ENCODE assay signal across 32 mouse cellular contexts in genomic region chr7:127583260-127583659, GRCm38 (mm10). TPM values are rescaled to one million over a fixed set of nuclear protein-coding genes. Genes with fewer than 3 reads are reported as not detected.
"Had no signal": no experiment of that assay in that cellular context is flagged by ENCODE, and none has a peak within 500 bp of the region (broad histone marks: within the 10 kb centered on the region; RNA-seq: fewer than 3 reads in every experiment).

No protein-coding gene starts in this region.

- H3K27ac ChIP-seq: embryonic facial prominence, embryonic 12.5 days; embryonic facial prominence, embryonic 13.5 days; embryonic facial prominence, embryonic 15.5 days; forebrain, embryonic 10.5 days; forebrain, embryonic 12.5 days; forebrain, embryonic 13.5 days; forebrain, embryonic 15.5 days; gastrocnemius, adult 2 months; heart, adult 2 months; heart, embryonic 10.5 days had no signal

- H3K4me3 ChIP-seq: embryonic facial prominence, embryonic 12.5 days; embryonic facial prominence, embryonic 13.5 days; embryonic facial prominence, embryonic 15.5 days; erythroblast, embryonic 14.5 days; forebrain, embryonic 10.5 days; forebrain, embryonic 12.5 days; forebrain, embryonic 13.5 days; forebrain, embryonic 15.5 days; gastrocnemius, adult 2 months; heart, adult 2 months; heart, embryonic 10.5 days had no signal

- H3K4me2 ChIP-seq: embryonic facial prominence, embryonic 12.5 days; embryonic facial prominence, embryonic 13.5 days; embryonic facial prominence, embryonic 15.5 days; forebrain, embryonic 12.5 days; forebrain, embryonic 13.5 days; forebrain, embryonic 15.5 days; heart, embryonic 11.5 days had no signal

- H3K27me3 ChIP-seq: embryonic facial prominence, embryonic 12.5 days; embryonic facial prominence, embryonic 13.5 days; embryonic facial prominence, embryonic 15.5 days; forebrain, embryonic 12.5 days; forebrain, embryonic 13.5 days; forebrain, embryonic 15.5 days had no signal

- ATAC-seq: forebrain, embryonic 13.5 days; forebrain, embryonic 15.5 days; forebrain, embryonic 16.5 days; forebrain, postnatal 0 days had no signal

- DNase-seq: cerebellum, adult 2 months; cerebellum, adult 8-10 months; cerebellum, adult 9-10 months; cerebellum, adult 9-11 months; cerebellum, postnatal 10 days; cerebellum, postnatal 14 days; cerebellum, postnatal 25 days; cerebellum, postnatal 36 days; embryo, embryonic 11 days; forebrain, postnatal 0 days; gastrocnemius, adult 2 months; gastrocnemius, postnatal 10 days; gastrocnemius, postnatal 14 days; gastrocnemius, postnatal 25 days; gastrocnemius, postnatal 36 days; heart, adult 2 months had no signal

- H3K9ac ChIP-seq: embryonic facial prominence, embryonic 12.5 days; embryonic facial prominence, embryonic 13.5 days; embryonic facial prominence, embryonic 15.5 days; forebrain, embryonic 12.5 days; forebrain, embryonic 13.5 days; forebrain, embryonic 15.5 days; forebrain, postnatal 0 days had no signal

- H3K9me3 ChIP-seq: embryonic facial prominence, embryonic 12.5 days; embryonic facial prominence, embryonic 13.5 days; embryonic facial prominence, embryonic 15.5 days; forebrain, embryonic 10.5 days; forebrain, embryonic 12.5 days; forebrain, embryonic 13.5 days; forebrain, embryonic 15.5 days; heart, embryonic 10.5 days had no signal

RNA-seq across cellular contexts. Expression of gene Tmem265, which starts 22.1 kb away (rescaled TPM):
- total RNA-seq: gastrocnemius, adult 18-20 months; gastrocnemius, adult 2 months; gastrocnemius, adult 8-10 months; gastrocnemius, postnatal 10 days; gastrocnemius, postnatal 14 days; gastrocnemius, postnatal 25 days; gastrocnemius, postnatal 36 days; heart, adult 2 months; heart, adult 8-10 months had no signal
- polyA plus RNA-seq: cerebellum, adult 2 months; cortical plate, adult 2 months; frontal cortex, adult 2 months; heart, adult 2 months had no signal
